Mouse (Mus musculus): ENCODE measurements around the gene Hectd4. TPM values are rescaled to one million over a fixed set of nuclear protein-coding genes. Genes with fewer than 3 reads are reported as not detected.

Gene Hectd4
- polyA plus RNA-seq, 1 experiment from 2014 or later: 3.3 TPM

DNA sequence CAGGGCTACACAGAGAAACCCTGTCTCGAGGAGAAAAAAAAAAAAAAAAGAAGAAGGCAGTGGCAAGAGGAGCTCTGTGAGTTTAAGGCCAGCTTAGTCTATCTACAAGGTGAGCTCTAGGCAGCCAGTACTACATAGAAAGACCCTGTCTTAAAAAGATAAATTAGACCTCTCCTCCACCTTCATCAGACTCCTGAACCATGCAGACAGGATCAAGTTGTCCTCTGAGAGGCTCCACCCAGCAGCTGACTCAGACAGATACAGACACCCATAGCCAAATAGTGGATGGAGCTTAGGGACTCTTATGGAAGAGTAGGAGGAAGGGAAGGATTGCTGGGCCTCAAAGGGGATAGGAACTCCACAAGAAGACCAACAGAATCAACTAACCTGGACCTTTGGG lies 25.8 kb upstream of the Hectd4 start:
- ATAC-seq: no peak
- WGBS (ENCODE audit: insufficient replicate concordance): 14% methylated on average over 1 of the region's 1 CpGs
- Histone ChIP-seq H3K27me3 (ENCODE audit: insufficient read depth, low read length) (no peaks in the 10 kb centered on the region), H3K9ac (replicated peaks) (no peak overlapping the region), H3K9me3 (ENCODE audit: low read length) (no peaks in the 10 kb centered on the region), H3K27ac (ENCODE audit: low read depth) (peak overlapping the region; percentile 17), H3K4me1 (ENCODE audit: insufficient read depth) (peaks cover 32% of the 10 kb centered on the region), H3K36me3 (replicated peaks; ENCODE audit: insufficient read depth, low read length) (no peaks in the 10 kb centered on the region), H3K4me2 (ENCODE audit: low read depth, low read length) (no peak overlapping the region), H3K4me3 (ENCODE audit: low read depth, low read length) (no peak overlapping the region)
- DNase-seq: no peak
- TF ChIP-seq CTCF (IDR thresholded peaks at IDR 0.05; ENCODE audit: low read depth) (no peak), EP300 (IDR thresholded peaks at IDR 0.05; ENCODE audit: low read depth) (0 out of 2 replicates have a peak, but pooled peaks have one; percentile 48)

DNA sequence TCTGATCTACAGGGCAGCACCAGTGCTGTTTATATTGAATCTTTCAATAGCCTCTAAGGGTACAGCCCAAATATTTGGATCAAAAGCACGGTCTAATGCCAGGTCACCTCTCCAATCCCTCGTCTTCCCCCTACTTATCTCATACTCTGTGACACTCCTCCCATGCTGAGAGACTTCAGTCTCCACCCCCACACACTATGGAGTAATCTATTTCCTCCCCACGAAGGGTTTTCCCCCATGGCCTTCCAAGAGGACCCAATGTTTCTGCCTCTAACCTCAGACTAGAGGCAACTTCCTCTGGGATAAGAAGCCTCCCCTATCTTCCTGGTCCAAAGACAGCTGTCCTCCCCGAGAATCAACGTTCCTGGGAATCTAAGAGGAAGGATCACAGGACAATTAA lies 23.3 kb upstream of the Hectd4 start:
- no peaks in the 10 kb centered on the region for H3K36me3 ChIP-seq (replicated peaks; ENCODE audit: insufficient read depth, low read length)
- ATAC-seq: peak; percentile 28
- no peak overlapping the region for H3K4me3 ChIP-seq (ENCODE audit: low read depth, low read length)
- TF ChIP-seq CTCF (IDR thresholded peaks at IDR 0.05; ENCODE audit: low read depth): no peak
- no peak for TF ChIP-seq EP300 (IDR thresholded peaks at IDR 0.05; ENCODE audit: low read depth)
- no peaks in the 10 kb centered on the region for H3K9me3 ChIP-seq (ENCODE audit: low read length)
- H3K27ac ChIP-seq (ENCODE audit: low read depth): peak overlapping the region; percentile 37
- no peaks in the 10 kb centered on the region for H3K27me3 ChIP-seq (ENCODE audit: insufficient read depth, low read length)
- 0 out of 2 replicates have a peak overlapping the region, but pooled peaks have one; percentile 18 for H3K4me2 ChIP-seq (ENCODE audit: low read depth, low read length)
- H3K4me1 ChIP-seq (ENCODE audit: insufficient read depth): peaks cover 21% of the 10 kb centered on the region
- DNase-seq: no peak
- no peak overlapping the region for H3K9ac ChIP-seq (replicated peaks)
- 18% methylated on average over 5 of the region's 5 CpGs for WGBS (ENCODE audit: insufficient replicate concordance)

- H3K4me1 ChIP-seq (ENCODE audit: insufficient read depth): peaks cover 20% of the 10 kb centered on the region
- DNase-seq: no peak
- peak overlapping the region; percentile 37 for H3K27ac ChIP-seq (ENCODE audit: low read depth)
- H3K9me3 ChIP-seq (ENCODE audit: low read length): no peaks in the 10 kb centered on the region
- no peak for TF ChIP-seq EP300 (IDR thresholded peaks at IDR 0.05; ENCODE audit: low read depth)
- TF ChIP-seq CTCF (IDR thresholded peaks at IDR 0.05; ENCODE audit: low read depth): no peak
- no peaks in the 10 kb centered on the region for H3K36me3 ChIP-seq (replicated peaks; ENCODE audit: insufficient read depth, low read length)
- no peaks in the 10 kb centered on the region for H3K27me3 ChIP-seq (ENCODE audit: insufficient read depth, low read length)
- no peak overlapping the region for H3K4me2 ChIP-seq (ENCODE audit: low read depth, low read length)
- H3K9ac ChIP-seq (replicated peaks): no peak overlapping the region
- ATAC-seq: no peak
- H3K4me3 ChIP-seq (ENCODE audit: low read depth, low read length): no peak overlapping the region
- 70% methylated on average over 2 of the region's 2 CpGs for WGBS (ENCODE audit: insufficient replicate concordance)
Measured at GRCm38 (mm10) chr5:121197337-121197736, 22.7 kb upstream of the Hectd4 start.

DNA sequence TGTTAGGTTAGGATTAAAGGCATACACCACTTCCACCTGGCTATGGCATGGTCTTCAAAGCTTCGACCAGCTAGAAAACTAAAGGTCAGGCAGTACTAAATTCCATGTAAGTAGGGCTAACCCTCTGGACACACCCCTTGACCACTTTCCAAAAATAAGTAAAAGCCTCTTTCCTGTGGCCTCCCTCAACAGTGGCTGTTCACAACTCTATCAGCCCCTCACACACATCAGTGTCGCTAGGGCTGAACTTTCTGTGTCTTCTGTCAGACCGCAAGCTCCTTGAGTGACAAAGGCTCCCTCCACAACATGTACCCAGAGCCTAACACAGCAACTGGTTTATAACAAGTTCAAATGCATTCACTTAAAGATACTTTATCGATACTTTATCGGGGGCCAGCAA lies 21.6 kb upstream of the Hectd4 start:
- DNase-seq: no peak
- peaks cover 20% of the 10 kb centered on the region for H3K4me1 ChIP-seq (ENCODE audit: insufficient read depth)
- no peak overlapping the region for H3K4me3 ChIP-seq (ENCODE audit: low read depth, low read length)
- no peaks in the 10 kb centered on the region for H3K27me3 ChIP-seq (ENCODE audit: insufficient read depth, low read length)
- no peaks in the 10 kb centered on the region for H3K36me3 ChIP-seq (replicated peaks; ENCODE audit: insufficient read depth, low read length)
- TF ChIP-seq CTCF (IDR thresholded peaks at IDR 0.05; ENCODE audit: low read depth) (no peak), EP300 (IDR thresholded peaks at IDR 0.05; ENCODE audit: low read depth) (no peak)
- 0 out of 2 replicates have a peak overlapping the region, but pooled peaks have one; percentile 29 for H3K27ac ChIP-seq (ENCODE audit: low read depth)
- H3K4me2 ChIP-seq (ENCODE audit: low read depth, low read length): no peak overlapping the region
- no peaks in the 10 kb centered on the region for H3K9me3 ChIP-seq (ENCODE audit: low read length)
- 40% methylated on average over 5 of the region's 5 CpGs for WGBS (ENCODE audit: insufficient replicate concordance)
- peak; percentile 45; the same call in 1 of the 2 replicates for ATAC-seq
- H3K9ac ChIP-seq (replicated peaks): no peak overlapping the region

DNA sequence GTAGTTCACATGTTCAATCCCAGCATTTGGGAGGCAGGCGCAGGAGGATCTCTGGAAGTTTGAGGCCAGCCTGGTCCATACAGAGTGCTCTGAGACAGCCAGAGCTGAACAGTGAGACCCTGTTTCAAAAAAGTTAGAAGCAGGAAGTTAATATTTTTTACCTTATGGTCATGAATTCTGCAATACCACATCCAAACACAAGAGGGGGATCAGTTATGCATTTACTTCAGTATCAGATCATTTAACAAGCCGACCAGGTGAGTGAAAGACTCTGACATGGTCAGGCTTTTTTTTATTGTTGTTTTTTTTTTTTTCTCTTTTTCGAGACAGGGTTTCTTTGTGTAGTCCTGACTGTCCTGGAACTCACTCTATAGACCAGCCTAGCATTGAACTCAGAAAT lies 18.3 kb upstream of the Hectd4 start:
- ATAC-seq: no peak
- H3K9ac ChIP-seq (replicated peaks): no peak overlapping the region
- TF ChIP-seq CTCF (IDR thresholded peaks at IDR 0.05; ENCODE audit: low read depth) (peak; percentile 75), EP300 (IDR thresholded peaks at IDR 0.05; ENCODE audit: low read depth) (no peak)
- H3K4me2 ChIP-seq (ENCODE audit: low read depth, low read length): no peak overlapping the region
- H3K4me3 ChIP-seq (ENCODE audit: low read depth, low read length): no peak overlapping the region
- WGBS (ENCODE audit: insufficient replicate concordance): 35% methylated on average over 3 of the region's 3 CpGs
- peaks cover 10% of the 10 kb centered on the region for H3K36me3 ChIP-seq (replicated peaks; ENCODE audit: insufficient read depth, low read length)
- no peak overlapping the region for H3K27ac ChIP-seq (ENCODE audit: low read depth)
- H3K9me3 ChIP-seq (ENCODE audit: low read length): no peaks in the 10 kb centered on the region
- H3K4me1 ChIP-seq (ENCODE audit: insufficient read depth): peaks cover 26% of the 10 kb centered on the region
- DNase-seq: no peak
- H3K27me3 ChIP-seq (ENCODE audit: insufficient read depth, low read length): no peaks in the 10 kb centered on the region

GRCm38 (mm10) chr5:121202467-121202866 lies 17.6 kb upstream of the Hectd4 start:
- H3K4me1 ChIP-seq (ENCODE audit: insufficient read depth): peaks cover 23% of the 10 kb centered on the region
- H3K36me3 ChIP-seq (replicated peaks; ENCODE audit: insufficient read depth, low read length): peaks cover 17% of the 10 kb centered on the region
- no peaks in the 10 kb centered on the region for H3K27me3 ChIP-seq (ENCODE audit: insufficient read depth, low read length)
- DNase-seq: no peak
- 65% methylated on average over 1 of the region's 1 CpGs for WGBS (ENCODE audit: insufficient replicate concordance)
- H3K4me2 ChIP-seq (ENCODE audit: low read depth, low read length): no peak overlapping the region
- H3K27ac ChIP-seq (ENCODE audit: low read depth): no peak overlapping the region
- H3K9ac ChIP-seq (replicated peaks): no peak overlapping the region
- no peak overlapping the region for H3K4me3 ChIP-seq (ENCODE audit: low read depth, low read length)
- peak; percentile 32; the same call in 1 of the 2 replicates for TF ChIP-seq CTCF (IDR thresholded peaks at IDR 0.05; ENCODE audit: low read depth)
- no peak for TF ChIP-seq EP300 (IDR thresholded peaks at IDR 0.05; ENCODE audit: low read depth)
- ATAC-seq: no peak
- H3K9me3 ChIP-seq (ENCODE audit: low read length): no peaks in the 10 kb centered on the region

Measured in liver, postnatal 0 days (tissue).